Mouse (Mus musculus) CH12.LX (cell line): ENCODE data around the gene Atn1. TPM values are rescaled to one million over a fixed set of nuclear protein-coding genes. Genes with fewer than 3 reads are reported as not detected.

ENCODE experiments used
- DNase-seq: peaks from one replicate; pipeline ENCODE4 v3.0.0-alpha.2; 2013; ENCODE audit errors: extremely low read depth
- H3K27ac ChIP-seq: 2 replicates; pipeline ENCODE4 v1.5.1; 2012; ENCODE audit warnings: low read depth, mild to moderate bottlenecking, control low read depth, moderate library complexity; ENCODE audit not compliant: insufficient read depth
- H3K27me3 ChIP-seq: replicated peaks from 2 replicates; pipeline ENCODE3; 2012; ENCODE audit warnings: inconsistent platforms
- H3K36me3 ChIP-seq, 2 experiments: replicated peaks in 1 of 2; 2 replicates each; pipeline versions ENCODE3 to v1.6.1; 2012; ENCODE audit warnings: inconsistent platforms in 1 of 2, low read length in 1 of 2, mild to moderate bottlenecking in 1 of 2, mixed read lengths in 1 of 2, moderate library complexity in 1 of 2; ENCODE audit not compliant: control insufficient read depth in 1 of 2, insufficient read depth in 1 of 2
- H3K4me1 ChIP-seq, 2 experiments: 2 replicates each; pipeline ENCODE4 v1.6.1; 2012; ENCODE audit warnings: inconsistent platforms in 1 of 2, moderate library complexity in 1 of 2; ENCODE audit not compliant: insufficient read depth in 2 of 2, control insufficient read depth in 1 of 2
- H3K4me2 ChIP-seq: 2 replicates; pipeline ENCODE4 v1.6.1; 2012; ENCODE audit warnings: low read depth, mild to moderate bottlenecking, control low read depth; ENCODE audit not compliant: poor library complexity, insufficient read depth, severe bottlenecking
- H3K4me3 ChIP-seq, 3 experiments: fragments of 150-350 bp in 1 of 3; sonication (generic) in 1 of 3; replicated peaks in 1 of 3; 2 replicates each; pipeline versions ENCODE3 to v1.5.1; 2011 to 2012; ENCODE audit warnings: low read depth in 2 of 3, low read length in 2 of 3, mild to moderate bottlenecking in 2 of 3, moderate library complexity in 2 of 3, control low read depth in 1 of 3, improper control_type of control experiment in 1 of 3, inconsistent platforms in 1 of 3, mixed read lengths in 1 of 3; ENCODE audit not compliant: poor library complexity in 1 of 3
- H3K79me2 ChIP-seq: replicated peaks from 2 replicates; pipeline ENCODE4 v1.6.1; 2012; ENCODE audit warnings: mild to moderate bottlenecking, moderate library complexity; ENCODE audit not compliant: control insufficient read depth, poor library complexity, insufficient read depth, severe bottlenecking; ENCODE audit errors: extremely low read depth
- H3K9ac ChIP-seq: 2 replicates; pipeline ENCODE4 v1.6.1; 2012; ENCODE audit warnings: low read depth, mild to moderate bottlenecking, control low read depth, moderate library complexity; ENCODE audit not compliant: insufficient read depth
- H3K9me3 ChIP-seq: replicated peaks from 2 replicates; pipeline ENCODE3; 2012; ENCODE audit warnings: low read length, inconsistent platforms, mixed read lengths
- BHLHE40 ChIP-seq: IDR thresholded peaks from 2 replicates; pipeline ENCODE4 v1.6.1; 2011; ENCODE audit warnings: mild to moderate bottlenecking, low read depth, low read length, improper control_type of control experiment
- CHD1 ChIP-seq: IDR thresholded peaks from 2 replicates; pipeline ENCODE4 v1.6.1; 2012; ENCODE audit warnings: low read depth, low read length, improper control_type of control experiment, inconsistent platforms
- CHD2 ChIP-seq: IDR thresholded peaks from 2 replicates; pipeline ENCODE4 v1.6.1; 2011; ENCODE audit warnings: low read length, improper control_type of control experiment
- CTCF ChIP-seq, 2 experiments: IDR thresholded peaks in 1 of 2; conservative IDR thresholded peaks in 1 of 2; 2 replicates each; pipeline ENCODE4 v1.5.1; 2011 to 2012; ENCODE audit warnings: low read depth in 2 of 2, low read length in 2 of 2, improper control_type of control experiment in 1 of 2, inconsistent platforms in 1 of 2, mild to moderate bottlenecking in 1 of 2, moderate library complexity in 1 of 2
- E2F4 ChIP-seq: IDR thresholded peaks from 2 replicates; pipeline ENCODE4 v1.6.1; 2011; ENCODE audit warnings: low read depth, low read length, improper control_type of control experiment; ENCODE audit not compliant: insufficient replicate concordance
- ELF1 ChIP-seq: IDR thresholded peaks from 2 replicates; pipeline ENCODE4 v1.6.1; 2014; ENCODE audit warnings: low read depth, mild to moderate bottlenecking, inconsistent platforms, low read length, improper control_type of control experiment
- EP300 ChIP-seq: IDR thresholded peaks from 2 replicates; pipeline ENCODE4 v1.6.1; 2011; ENCODE audit warnings: low read length, improper control_type of control experiment
- ETS1 ChIP-seq: conservative IDR thresholded peaks from 2 replicates; pipeline ENCODE4 v1.6.1; 2012; ENCODE audit warnings: low read depth, mild to moderate bottlenecking, inconsistent platforms, low read length, improper control_type of control experiment, moderate library complexity
- GABPA ChIP-seq: IDR thresholded peaks from 2 replicates; pipeline ENCODE4 v1.6.1; 2012; ENCODE audit warnings: low read depth, low read length, improper control_type of control experiment, inconsistent platforms; ENCODE audit not compliant: insufficient replicate concordance
- HCFC1 ChIP-seq: IDR thresholded peaks from 2 replicates; pipeline ENCODE4 v1.6.1; 2012; ENCODE audit warnings: low read depth, mild to moderate bottlenecking, inconsistent platforms, low read length, improper control_type of control experiment
- IRF4 ChIP-seq: IDR thresholded peaks from 2 replicates; pipeline ENCODE4 v1.6.1; 2014; ENCODE audit warnings: low read depth, mild to moderate bottlenecking, inconsistent platforms, low read length, improper control_type of control experiment
- JUN ChIP-seq: IDR thresholded peaks from 2 replicates; pipeline ENCODE4 v1.6.1; 2011; ENCODE audit warnings: low read depth, mild to moderate bottlenecking, low read length, improper control_type of control experiment, moderate library complexity; ENCODE audit not compliant: insufficient read depth
- JUND ChIP-seq: conservative IDR thresholded peaks from 2 replicates; pipeline ENCODE4 v1.6.1; 2011; ENCODE audit warnings: low read depth, low read length, improper control_type of control experiment
- KAT2A ChIP-seq: IDR thresholded peaks from 2 replicates; pipeline ENCODE4 v1.6.1; 2012; ENCODE audit warnings: low read length, improper control_type of control experiment, inconsistent platforms; ENCODE audit not compliant: insufficient replicate concordance
- MAFK ChIP-seq: IDR thresholded peaks from 2 replicates; pipeline ENCODE4 v1.6.1; 2011; ENCODE audit warnings: low read length, improper control_type of control experiment; ENCODE audit not compliant: insufficient replicate concordance
- MAX ChIP-seq: IDR thresholded peaks from 2 replicates; pipeline ENCODE4 v1.6.1; 2011; ENCODE audit warnings: low read length, improper control_type of control experiment
- MAZ ChIP-seq: IDR thresholded peaks from 2 replicates; pipeline ENCODE4 v1.6.1; 2012; ENCODE audit warnings: low read depth, mild to moderate bottlenecking, inconsistent platforms, low read length, improper control_type of control experiment, moderate library complexity
- MEF2A ChIP-seq: IDR thresholded peaks from 2 replicates; pipeline ENCODE4 v1.6.1; 2014; ENCODE audit warnings: low read depth, mild to moderate bottlenecking, inconsistent platforms, low read length, improper control_type of control experiment, borderline replicate concordance
- MXI1 ChIP-seq: IDR thresholded peaks from 2 replicates; pipeline ENCODE4 v1.6.1; 2011; ENCODE audit warnings: mild to moderate bottlenecking, low read depth, low read length, improper control_type of control experiment
- MYC ChIP-seq: IDR thresholded peaks from 2 replicates; pipeline ENCODE4 v1.6.1; 2011; ENCODE audit warnings: low read depth, mild to moderate bottlenecking, improper control_type of control experiment, low read length
- NELFE ChIP-seq: IDR thresholded peaks from 2 replicates; pipeline ENCODE4 v1.6.1; 2011; ENCODE audit warnings: low read depth, low read length, improper control_type of control experiment
- NRF1 ChIP-seq: IDR thresholded peaks from 2 replicates; pipeline ENCODE4 v1.6.1; 2014; ENCODE audit warnings: low read depth, mild to moderate bottlenecking, inconsistent platforms, low read length, improper control_type of control experiment, moderate library complexity
- POLR2A ChIP-seq: IDR thresholded peaks from 2 replicates; pipeline ENCODE4 v1.6.1; 2011; ENCODE audit warnings: low read depth, mild to moderate bottlenecking, improper control_type of control experiment, low read length
- POLR2AphosphoS2 ChIP-seq: IDR thresholded peaks from 2 replicates; pipeline ENCODE4 v1.6.1; 2011; ENCODE audit warnings: low read depth, low read length, improper control_type of control experiment
- RAD21 ChIP-seq: IDR thresholded peaks from 2 replicates; pipeline ENCODE4 v1.6.1; 2011; ENCODE audit warnings: low read depth, mild to moderate bottlenecking, low read length, improper control_type of control experiment, moderate library complexity
- RCOR1 ChIP-seq: conservative IDR thresholded peaks from 2 replicates; pipeline ENCODE4 v1.6.1; 2012; ENCODE audit warnings: low read depth, mild to moderate bottlenecking, inconsistent platforms, low read length, improper control_type of control experiment
- SIN3A ChIP-seq: IDR thresholded peaks from 2 replicates; pipeline ENCODE4 v1.6.1; 2012; ENCODE audit warnings: low read length, improper control_type of control experiment, inconsistent platforms
- SMC3 ChIP-seq: IDR thresholded peaks from 2 replicates; pipeline ENCODE4 v1.6.1; 2011; ENCODE audit warnings: low read depth, low read length, improper control_type of control experiment
- TBP ChIP-seq: conservative IDR thresholded peaks from 2 replicates; pipeline ENCODE4 v1.6.1; 2011; ENCODE audit warnings: low read depth, low read length, improper control_type of control experiment
- TCF12 ChIP-seq: IDR thresholded peaks from 2 replicates; pipeline ENCODE4 v1.6.1; 2014; ENCODE audit warnings: low read depth, mild to moderate bottlenecking, inconsistent platforms, low read length, improper control_type of control experiment
- UBTF ChIP-seq: IDR thresholded peaks from 2 replicates; pipeline ENCODE4 v1.6.1; 2012; ENCODE audit warnings: low read depth, mild to moderate bottlenecking, inconsistent platforms, low read length, improper control_type of control experiment, moderate library complexity
- USF1 ChIP-seq: IDR thresholded peaks from 2 replicates; pipeline ENCODE4 v1.6.1; 2014; ENCODE audit warnings: low read depth, mild to moderate bottlenecking, inconsistent platforms, low read length, improper control_type of control experiment
- USF2 ChIP-seq: conservative IDR thresholded peaks from 2 replicates; pipeline ENCODE4 v1.6.1; 2011; ENCODE audit warnings: low read depth, low read length, improper control_type of control experiment
- ZC3H11A ChIP-seq: IDR thresholded peaks from 2 replicates; pipeline ENCODE4 v1.6.1; 2012; ENCODE audit warnings: low read depth, mild to moderate bottlenecking, inconsistent platforms, low read length, improper control_type of control experiment
- ZKSCAN1 ChIP-seq: IDR thresholded peaks from 2 replicates; pipeline ENCODE4 v1.6.1; 2012; ENCODE audit warnings: low read depth, inconsistent platforms, low read length, improper control_type of control experiment, borderline replicate concordance
- ZMIZ1 ChIP-seq: IDR thresholded peaks from 2 replicates; pipeline ENCODE4 v1.6.1; 2012; ENCODE audit warnings: low read depth, mild to moderate bottlenecking, inconsistent platforms, low read length, improper control_type of control experiment
- ZNF384 ChIP-seq: IDR thresholded peaks from 2 replicates; pipeline ENCODE4 v1.6.1; 2012; ENCODE audit warnings: low read depth, low read length, improper control_type of control experiment, inconsistent platforms
- dilution Hi-C: fragments of 300-500 bp; cut with MboI; formaldehyde crosslinking; loops from 2 replicates; pipeline ENCODE4 v1.14.3; 2020; ENCODE audit warnings: low sequenced_read_pairs; ENCODE audit not compliant: extremely low pct_unique_long_range_greater_than_20kb, extremely low pct_ligation_motif_present
- in situ Hi-C: fragments of 300-500 bp; cut with MboI; formaldehyde crosslinking; loops from 3 replicates; pipeline ENCODE4 v1.14.3; 2019; ENCODE audit warnings: low sequenced_read_pairs, low pct_ligation_motif_present, low pct_unique_long_range_greater_than_20kb, mixed read lengths
- polyA plus RNA-seq: library from polyadenylated mRNA; unstranded; fragments of >175 nt; gene quantifications from 2 replicates; pipeline ENCODE4 v1.2.1, GENCODE M21; 2012; ENCODE audit warnings: low read depth; ENCODE audit not compliant: insufficient read length
- total RNA-seq, 2 experiments: library from RNA; depleted of rRNA; stranded (reverse); fragments of 300-350 nt in 1 of 2; fragments of >200 nt in 1 of 2; gene quantifications; 2 replicates each; pipeline ENCODE4 v1.2.3; 2012 to 2014

The Atn1 gene
- total and polyA plus RNA-seq, 3 experiments, result 1.7 to 35.1 (median 4.6) TPM

DNA sequence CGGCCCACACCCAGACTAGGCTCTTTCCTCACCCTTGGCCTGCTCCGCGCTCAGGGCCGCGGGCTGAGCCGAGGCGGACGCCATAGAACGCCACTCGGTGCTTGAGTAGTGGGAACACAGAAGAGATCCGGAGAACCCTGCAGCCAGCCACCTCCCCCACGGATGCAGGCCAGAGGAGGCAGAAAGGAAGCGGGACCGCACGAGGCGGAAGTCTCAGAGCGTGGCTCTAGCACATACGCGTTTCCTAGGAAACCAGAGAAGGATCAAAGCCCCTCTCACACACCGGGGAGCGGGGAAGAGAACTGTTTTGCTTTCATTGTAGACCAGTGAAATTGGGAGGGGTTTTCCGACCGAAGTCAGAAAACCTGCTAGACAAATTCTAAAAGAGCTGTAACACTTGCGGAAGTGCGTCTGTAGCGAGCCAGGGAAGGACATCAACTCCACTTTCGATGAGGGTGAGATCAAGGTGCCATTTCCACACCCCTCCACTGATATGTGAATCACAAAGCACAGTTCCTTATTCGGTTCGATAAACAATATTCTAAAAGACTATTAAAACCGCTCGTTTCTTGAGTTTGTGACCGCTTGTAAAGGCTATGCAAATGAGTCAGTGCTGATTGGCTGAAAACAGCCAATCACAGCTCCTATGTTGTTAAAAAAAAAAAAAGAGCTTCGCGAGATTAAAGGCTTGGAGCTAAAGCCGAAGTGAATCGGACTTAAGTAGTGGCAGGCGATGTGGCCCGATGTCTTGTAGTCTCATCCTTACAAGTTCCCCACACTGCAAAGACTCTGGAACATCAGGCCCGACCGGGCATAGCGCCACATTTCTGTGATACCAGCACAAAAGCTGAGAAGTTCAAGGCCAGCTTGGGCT, 15.2 kb downstream of the Atn1 start, which contains the start of gene Grcc10:
Gene Grcc10, minus strand, starts transcription at position 487 of the 874 bp plus-strand sequence.
- H3K9me3 ChIP-seq, result no peaks in the 10 kb centered on the region
- peak within 1 kb of the TSS; percentile 76 for H3K4me2 ChIP-seq
- peak within 1 kb of the TSS; percentile 98 for H3K27ac ChIP-seq
- DNase-seq, result peak; percentile 99
- dilution Hi-C loops, result no loop called here
- H3K36me3 ChIP-seq, result peaks cover 18 to 23% of the 10 kb centered on the region in 2 experiments
- no peaks in the 10 kb centered on the region for H3K27me3 ChIP-seq
- in situ Hi-C loops, result no loop called here
- no peaks in the 10 kb centered on the region for H3K79me2 ChIP-seq
- H3K9ac ChIP-seq, result peak within 1 kb of the TSS; percentile 90
- peaks cover 31 to 79% of the 10 kb centered on the region in 2 experiments for H3K4me1 ChIP-seq
- peak within 1 kb of the TSS; percentile 62 to 74 (median 70) for H3K4me3 ChIP-seq
- TF ChIP-seq USF1 (no peak; the same call in 1 of the 2 replicates), ETS1 (peak; percentile 97), MYC (peak; percentile 89; the same call in 1 of the 2 replicates), UBTF (peak; percentile 93), POLR2AphosphoS2 (peak; percentile 100), ZKSCAN1 (no peak), MAX (peak; percentile 82), JUN (peak; percentile 53; the same call in 1 of the 2 replicates), BHLHE40 (peak; percentile 84), JUND (peak; percentile 82; the same call in 1 of the 2 replicates), IRF4 (peak; percentile 85; the same call in 1 of the 2 replicates), E2F4 (peak; percentile 83; the same call in 1 of the 2 replicates), POLR2A (peak; percentile 100), CHD2 (peak; percentile 95), TCF12 (peak; percentile 75), USF2 (peak; percentile 47; the same call in 1 of the 2 replicates), MAFK (peak; percentile 89), SIN3A (peak; percentile 93), EP300 (peak; percentile 62; the same call in 1 of the 2 replicates), ZC3H11A (0 out of 2 replicates have a peak, but pooled peaks have one; percentile 1), NRF1 (0 out of 2 replicates have a peak, but pooled peaks have one; percentile 47), MAZ (peak; percentile 99), RAD21 (no peak; the same call in 1 of the 2 replicates), CTCF (conservative IDR thresholded peaks at IDR 0.05 in 1 of 2, IDR thresholded peaks at IDR 0.05 in 1 of 2; ENCODE audit: low read depth in 2 of 2, low read length in 2 of 2) (no peak), SMC3 (no peak; the same call in 1 of the 2 replicates), ELF1 (peak; percentile 93), KAT2A (peak; percentile 72; the same call in 1 of the 2 replicates), ZNF384 (peak; percentile 99), CHD1 (no peak), RCOR1 (peak; percentile 89), TBP (peak; percentile 100), MEF2A (peak; percentile 83), GABPA (no peak), MXI1 (peak; percentile 87), ZMIZ1 (peak; percentile 100), NELFE (peak; percentile 99), HCFC1 (peak; percentile 80)
